Mouse (Mus musculus) liver, adult 2 months (tissue): ENCODE data around the gene Apoc2.

ENCODE experiments used
- CTCF ChIP-seq: fragments of 200-500 bp; IDR thresholded peaks from 2 replicates; pipeline ENCODE4 v1.5.1; 2011; ENCODE audit warnings: low read depth, low read length, control low read depth
- POLR2A ChIP-seq: fragments of 200-500 bp; IDR thresholded peaks from 2 replicates; pipeline ENCODE4 v1.6.1; 2011; ENCODE audit warnings: low read length, control low read depth; ENCODE audit not compliant: insufficient read depth; ENCODE audit errors: extremely low read depth

- TF ChIP-seq CTCF (0 out of 2 replicates have a peak, but pooled peaks have one; percentile 18), POLR2A (peak; percentile 95)
Measured at GRCm38 (mm10) chr7:19698907-19699826, 21.4 kb upstream of the Apoc2 start, which contains the start of gene Apoe.
